Mouse (Mus musculus): ENCODE measurements around the gene Svs2.

- TF ChIP-seq CTCF (conservative IDR thresholded peaks at IDR 0.05; ENCODE audit: low read length) = no peak
- TF ChIP-seq POU5F1 (IDR thresholded peaks at IDR 0.05; ENCODE audit: borderline replicate concordance, low read length) = no peak
Observed at GRCm38 (mm10) chr2:164221522-164221921, 16.7 kb downstream of the Svs2 start, which contains the start of gene Wfdc15b.
